Mouse (Mus musculus) CH12.LX (cell line): ENCODE measurements at regions not wholly inside any gene's neighbourhood (a gene's known extent, or its start where the extent isn't known, plus 50 kb on each side); places are given as distances from the start of the nearest gene placed in this dataset.

ENCODE experiments used
- CHD1 ChIP-seq: IDR thresholded peaks from 2 replicates; pipeline ENCODE4 v1.6.1; 2012; ENCODE audit warnings: low read depth, low read length, improper control_type of control experiment, inconsistent platforms
- CTCF ChIP-seq, 2 experiments: IDR thresholded peaks in 1 of 2; conservative IDR thresholded peaks in 1 of 2; 2 replicates each; pipeline ENCODE4 v1.5.1; 2011 to 2012; ENCODE audit warnings: low read depth in 2 of 2, low read length in 2 of 2, improper control_type of control experiment in 1 of 2, inconsistent platforms in 1 of 2, mild to moderate bottlenecking in 1 of 2, moderate library complexity in 1 of 2
- ETS1 ChIP-seq: conservative IDR thresholded peaks from 2 replicates; pipeline ENCODE4 v1.6.1; 2012; ENCODE audit warnings: low read depth, mild to moderate bottlenecking, inconsistent platforms, low read length, improper control_type of control experiment, moderate library complexity
- GABPA ChIP-seq: IDR thresholded peaks from 2 replicates; pipeline ENCODE4 v1.6.1; 2012; ENCODE audit warnings: low read depth, low read length, improper control_type of control experiment, inconsistent platforms; ENCODE audit not compliant: insufficient replicate concordance
- POLR2A ChIP-seq: IDR thresholded peaks from 2 replicates; pipeline ENCODE4 v1.6.1; 2011; ENCODE audit warnings: low read depth, mild to moderate bottlenecking, improper control_type of control experiment, low read length
- USF1 ChIP-seq: IDR thresholded peaks from 2 replicates; pipeline ENCODE4 v1.6.1; 2014; ENCODE audit warnings: low read depth, mild to moderate bottlenecking, inconsistent platforms, low read length, improper control_type of control experiment

- TF ChIP-seq CTCF (conservative IDR thresholded peaks at IDR 0.05 in 1 of 2, IDR thresholded peaks at IDR 0.05 in 1 of 2; ENCODE audit: low read depth in 2 of 2, low read length in 2 of 2) (no peak), POLR2A (no peak), ETS1 (no peak), GABPA (no peak), USF1 (no peak), CHD1 (no peak)
These were observed 318.7 kb upstream of the Fam98a start for GRCm38 (mm10) chr17:75870492-75870891.
